Mouse (Mus musculus) CD4-positive helper T cell, adult 2 months (primary cell): Measurements from ENCODE around the gene Nkx3-2.

ENCODE experiments used
- DNase-seq: peaks from one replicate; pipeline ENCODE4 v3.0.0-alpha.2; 2012; ENCODE audit warnings: low read depth, missing footprints, low spot score

Gene Nkx3-2

DNA sequence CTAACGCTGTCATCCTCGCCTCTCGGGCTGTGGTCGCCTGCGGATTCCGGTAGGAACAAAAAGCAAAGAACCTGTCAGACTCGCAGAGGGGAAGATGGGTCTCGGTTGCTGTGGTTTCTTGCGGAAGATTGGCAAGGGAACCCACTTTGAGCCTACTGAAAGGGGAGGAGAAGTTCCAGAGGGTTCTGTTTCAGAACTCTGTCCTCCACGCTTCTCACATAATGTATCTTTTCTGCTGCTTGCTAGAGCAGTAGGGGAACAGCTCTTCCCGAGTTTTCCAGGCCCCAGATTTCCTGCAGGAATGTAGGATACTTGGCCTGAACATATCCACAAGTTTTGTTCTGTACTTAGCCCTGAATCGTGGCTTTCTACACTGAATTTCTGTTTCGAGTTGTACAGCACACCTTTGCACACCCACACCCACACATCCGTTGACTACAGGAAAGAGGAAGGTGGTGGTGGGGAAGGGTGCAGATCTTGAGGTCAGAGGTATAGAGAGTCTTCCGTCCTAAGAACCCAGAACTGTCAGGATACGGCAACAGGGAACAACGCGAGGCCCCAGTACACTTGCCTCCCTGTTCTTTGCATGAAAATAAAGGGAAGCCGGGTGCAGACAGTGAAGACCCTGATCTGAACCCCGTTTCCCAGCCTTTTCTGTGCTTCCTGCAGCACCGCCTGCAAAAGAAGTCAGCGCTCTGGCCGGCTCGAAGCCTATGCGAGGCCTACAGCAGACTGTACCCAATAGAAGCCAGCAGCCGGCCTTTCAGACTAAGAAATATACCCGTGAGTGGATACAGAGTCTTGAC is 2.0 kb downstream of the Nkx3-2 start:
- no peak for DNase-seq

DNA sequence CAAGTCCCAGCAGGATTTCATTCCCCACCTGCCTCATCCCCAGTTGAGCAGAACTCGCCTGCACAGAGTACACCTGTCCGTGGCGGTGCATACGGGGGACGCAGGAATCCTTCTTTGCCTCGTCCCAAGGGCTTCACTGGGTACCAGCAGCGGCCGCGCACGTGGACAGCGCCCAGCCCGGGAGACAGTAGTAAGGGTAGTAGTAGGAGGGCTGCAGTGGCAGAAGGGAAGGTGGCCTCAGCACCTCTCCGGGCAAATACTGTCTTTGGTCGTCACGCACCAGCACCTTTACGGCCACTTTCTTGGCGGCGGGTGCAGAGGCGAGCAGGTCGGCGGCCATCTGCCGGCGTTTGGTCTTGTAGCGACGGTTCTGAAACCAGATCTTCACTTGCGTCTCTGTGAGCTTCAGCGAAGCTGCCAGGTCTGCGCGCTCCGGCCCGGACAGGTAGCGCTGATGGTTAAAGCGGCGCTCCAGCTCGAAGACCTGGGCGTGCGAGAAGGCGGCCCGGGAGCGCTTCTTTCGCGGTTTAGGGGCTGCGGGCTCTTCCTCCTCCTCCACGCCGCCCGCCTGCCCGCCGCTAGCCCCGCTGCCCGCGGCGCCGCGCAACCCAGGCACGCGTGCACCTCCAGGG is 2.7 kb downstream of the Nkx3-2 start:
- DNase-seq: peak; percentile 22

GRCm38 (mm10) chr5:41760831-41761508 is 3.3 kb downstream of the Nkx3-2 start:
- DNase-seq: no peak

- DNase-seq: no peak
These were observed 4.2 kb downstream of the Nkx3-2 start for GRCm38 (mm10) chr5:41760071-41760470.

GRCm38 (mm10) chr5:41758671-41759639 is 5.3 kb downstream of the Nkx3-2 start:
- no peak for DNase-seq

DNA sequence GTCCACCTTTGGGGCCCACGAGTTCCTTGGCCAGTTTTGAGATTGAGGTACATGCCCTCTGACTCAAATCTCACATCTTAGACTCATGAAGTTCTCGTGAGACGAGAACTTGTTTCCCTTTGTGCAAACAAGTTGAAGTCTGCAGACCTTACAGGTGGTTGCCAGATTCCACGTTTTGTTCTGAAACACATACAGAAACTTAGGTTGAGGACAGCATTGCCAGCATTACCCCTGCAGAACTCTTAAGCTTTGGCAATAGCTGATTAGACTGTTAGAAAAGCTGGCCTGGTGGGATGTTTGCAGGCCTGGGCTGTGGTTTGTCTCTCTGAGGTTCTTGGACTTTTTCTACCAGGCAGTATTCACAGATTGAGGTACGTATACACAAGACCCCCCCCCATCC is 7.0 kb downstream of the Nkx3-2 start:
- DNase-seq: no peak

DNA sequence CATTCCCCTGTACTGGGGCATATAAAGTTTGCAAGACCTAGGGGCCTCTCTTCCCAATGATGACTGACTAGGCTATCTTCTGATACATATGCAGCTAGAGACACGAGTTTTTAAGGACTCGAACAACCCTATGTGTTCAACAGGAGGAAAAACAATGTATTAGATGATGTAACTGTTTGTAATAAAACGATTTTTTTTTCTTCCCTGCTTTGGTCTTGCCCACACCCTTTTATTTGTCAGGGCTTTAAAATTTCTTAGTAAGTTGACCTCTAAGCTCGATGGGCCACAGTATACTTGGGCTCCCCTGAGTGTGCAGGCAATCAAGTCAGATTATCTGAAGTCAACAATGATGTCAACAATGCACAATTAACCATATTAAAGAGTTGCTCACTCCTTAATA is 7.9 kb downstream of the Nkx3-2 start:
- DNase-seq: no peak

DNA sequence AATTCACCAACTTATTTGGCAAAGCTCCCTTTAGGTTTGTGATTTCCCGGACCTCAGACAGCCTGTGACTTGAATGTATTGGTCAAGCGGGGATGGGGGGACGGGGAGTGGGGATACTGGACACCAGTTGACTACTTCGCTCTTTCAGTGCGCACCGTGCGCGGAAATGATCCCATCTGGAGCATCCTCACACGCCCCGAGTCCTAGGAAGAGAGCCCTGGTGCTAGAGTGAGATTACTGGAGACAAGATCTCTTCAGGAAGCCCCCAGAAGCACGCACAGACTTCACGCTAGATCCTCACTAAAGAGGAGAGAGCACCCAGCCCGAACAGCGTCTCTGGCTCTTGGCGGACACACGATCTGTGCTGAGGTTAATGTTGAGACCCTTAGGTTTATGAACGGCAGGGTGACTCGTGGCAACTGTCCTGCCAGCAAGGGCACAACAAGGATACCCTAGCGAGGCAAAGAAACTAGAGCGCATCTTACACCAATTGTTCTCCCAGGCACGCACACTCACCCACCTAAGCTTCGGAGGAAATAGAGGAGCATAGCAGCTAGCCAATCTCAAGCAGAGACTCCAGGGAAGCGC is 8.8 kb downstream of the Nkx3-2 start:
- no peak for DNase-seq

GRCm38 (mm10) chr5:41754836-41755235 is 9.5 kb downstream of the Nkx3-2 start:
- DNase-seq: no peak

GRCm38 (mm10) chr5:41754226-41754775 is 10.0 kb downstream of the Nkx3-2 start:
- DNase-seq: no peak

GRCm38 (mm10) chr5:41752721-41753120 is 11.6 kb downstream of the Nkx3-2 start:
- no peak for DNase-seq

DNA sequence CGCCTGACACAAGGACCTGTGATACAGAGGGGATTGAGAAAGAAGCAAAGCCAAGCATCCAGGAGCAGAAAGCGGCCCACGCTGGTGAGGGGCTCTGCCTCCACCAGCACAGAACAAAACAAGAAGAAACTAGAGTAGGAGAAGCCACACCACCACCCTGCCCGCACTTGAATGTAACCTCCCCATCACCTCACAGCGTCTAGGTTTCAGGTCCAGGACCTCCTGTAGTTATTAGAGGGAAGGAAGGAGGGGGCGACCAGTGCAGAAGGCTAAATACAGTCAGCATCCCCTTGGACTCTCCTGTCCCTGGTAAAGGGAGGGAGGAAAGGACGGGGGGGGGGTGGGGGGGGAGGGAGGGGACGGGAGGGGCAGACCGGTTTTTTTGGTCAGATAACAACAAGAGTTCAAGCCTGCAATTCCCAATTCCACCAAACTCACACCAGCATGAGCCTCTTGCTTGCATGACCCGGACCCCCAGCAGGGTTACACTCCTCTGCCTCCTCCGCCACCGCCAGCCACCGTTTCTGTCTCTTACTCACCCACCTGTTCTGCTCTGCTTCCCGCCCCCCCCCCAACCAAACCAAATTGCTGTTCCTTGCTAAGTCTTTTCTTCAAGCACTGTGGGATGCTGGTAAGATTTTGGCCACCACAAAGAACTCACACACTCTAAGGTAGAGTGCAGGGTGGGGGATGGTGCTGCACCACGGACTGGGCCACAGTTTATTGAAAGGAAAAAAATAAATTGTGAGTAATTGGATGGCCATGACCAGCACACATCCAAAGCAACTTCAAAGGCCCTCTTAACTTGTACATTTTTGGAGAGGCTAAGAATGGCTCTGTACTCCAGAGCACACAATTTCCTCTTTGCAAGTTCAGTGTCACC is 19.2 kb downstream of the Nkx3-2 start:
- no peak for DNase-seq

DNA sequence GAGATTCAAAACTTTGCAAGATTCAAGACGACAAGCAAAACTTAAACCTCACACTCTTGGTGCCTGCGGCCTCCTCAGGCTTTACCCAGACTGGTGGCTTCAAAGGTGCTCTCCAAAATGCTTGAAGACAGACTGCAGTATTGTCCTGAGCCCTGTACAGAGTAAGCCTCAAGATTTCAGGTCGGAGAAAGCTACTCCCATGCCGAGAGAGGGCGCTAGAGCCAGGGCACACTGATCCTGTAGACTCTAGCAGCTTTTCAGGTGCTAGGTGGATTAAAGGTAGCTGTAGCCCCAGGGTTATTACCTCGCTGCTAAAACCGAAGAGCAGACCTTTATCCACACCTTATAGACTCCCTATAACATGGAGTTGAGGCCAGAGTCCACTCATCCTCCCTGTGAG is 20.1 kb downstream of the Nkx3-2 start:
- DNase-seq: no peak

DNA sequence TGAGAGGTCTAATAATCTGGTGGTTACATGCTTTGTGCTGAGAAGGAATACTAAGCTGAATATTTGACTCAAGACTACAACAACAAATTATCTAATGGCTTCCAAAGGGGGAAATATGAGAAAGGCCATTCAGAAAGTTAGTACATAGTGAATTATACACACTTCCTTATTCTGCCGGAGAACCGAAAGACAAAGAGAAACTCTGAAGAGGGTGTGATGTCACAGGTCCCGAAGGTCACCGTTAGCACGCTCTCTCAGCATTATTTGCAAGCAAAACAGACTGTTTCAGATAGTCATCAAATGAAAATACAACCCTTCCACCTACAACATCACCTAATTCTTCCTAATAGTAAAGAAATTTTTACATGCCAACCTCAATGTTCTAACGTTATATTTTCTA is 25.5 kb downstream of the Nkx3-2 start:
- DNase-seq: no peak

DNA sequence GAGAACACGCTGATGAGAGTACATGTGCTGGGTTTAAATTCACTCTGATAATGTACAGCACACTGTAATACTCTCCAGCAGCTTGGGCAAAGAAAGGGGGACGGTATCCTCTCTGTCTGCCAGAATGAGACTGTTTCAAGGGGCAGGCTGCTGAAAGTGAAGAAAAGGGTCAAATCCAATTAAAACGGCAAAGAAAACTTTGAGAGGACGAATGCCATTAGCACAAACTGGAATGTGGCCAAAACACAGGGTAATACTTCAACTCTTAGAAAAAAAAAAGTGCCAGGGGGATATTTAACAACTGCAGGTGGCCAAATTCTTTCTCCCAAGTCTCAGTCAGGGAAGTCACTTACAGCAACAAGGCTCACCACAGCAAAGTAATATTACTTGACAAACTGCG is 27.3 kb downstream of the Nkx3-2 start:
- no peak for DNase-seq

DNA sequence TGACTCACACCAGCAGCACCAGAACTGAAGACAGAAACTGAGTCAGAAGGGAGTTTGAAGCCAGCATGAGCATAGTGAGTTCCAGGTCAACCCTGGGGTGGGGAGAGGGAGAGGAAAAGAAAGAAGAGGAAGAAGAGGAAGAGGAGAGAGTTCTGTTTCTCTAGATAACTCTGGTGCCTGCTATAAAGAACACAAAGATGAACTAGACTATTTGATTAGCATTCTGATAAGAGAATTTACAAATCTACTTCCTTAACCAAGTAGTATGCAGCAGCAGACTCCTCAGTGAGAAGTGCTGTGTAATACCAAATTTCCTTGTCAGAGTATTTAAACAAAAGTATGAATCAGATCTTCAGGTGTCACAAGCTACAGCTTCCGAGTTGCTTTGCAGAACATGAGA is 37.3 kb downstream of the Nkx3-2 start:
- DNase-seq: no peak

DNA sequence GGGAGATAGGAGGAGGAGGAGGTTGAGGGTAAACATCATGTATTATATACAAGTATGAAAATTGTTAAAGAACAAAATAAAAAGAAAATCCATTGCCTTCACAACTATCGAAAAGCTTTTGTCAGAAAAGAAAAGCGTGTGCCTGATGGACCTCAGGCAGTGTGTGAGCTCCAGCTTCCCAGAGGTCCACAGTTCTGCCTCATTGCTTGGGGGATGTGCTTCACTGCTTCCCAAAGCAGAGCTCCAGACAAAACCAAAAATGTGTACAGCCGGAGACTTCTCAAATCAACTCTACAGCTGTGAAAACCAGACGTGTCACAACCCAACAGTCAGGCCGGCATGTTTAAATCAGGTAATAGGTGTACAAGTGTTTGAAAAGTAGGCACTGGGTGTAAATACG is 38.7 kb downstream of the Nkx3-2 start:
- DNase-seq: no peak
